Mouse (Mus musculus): ENCODE results near the gene Fscn1.

Fscn1 gene

DNA sequence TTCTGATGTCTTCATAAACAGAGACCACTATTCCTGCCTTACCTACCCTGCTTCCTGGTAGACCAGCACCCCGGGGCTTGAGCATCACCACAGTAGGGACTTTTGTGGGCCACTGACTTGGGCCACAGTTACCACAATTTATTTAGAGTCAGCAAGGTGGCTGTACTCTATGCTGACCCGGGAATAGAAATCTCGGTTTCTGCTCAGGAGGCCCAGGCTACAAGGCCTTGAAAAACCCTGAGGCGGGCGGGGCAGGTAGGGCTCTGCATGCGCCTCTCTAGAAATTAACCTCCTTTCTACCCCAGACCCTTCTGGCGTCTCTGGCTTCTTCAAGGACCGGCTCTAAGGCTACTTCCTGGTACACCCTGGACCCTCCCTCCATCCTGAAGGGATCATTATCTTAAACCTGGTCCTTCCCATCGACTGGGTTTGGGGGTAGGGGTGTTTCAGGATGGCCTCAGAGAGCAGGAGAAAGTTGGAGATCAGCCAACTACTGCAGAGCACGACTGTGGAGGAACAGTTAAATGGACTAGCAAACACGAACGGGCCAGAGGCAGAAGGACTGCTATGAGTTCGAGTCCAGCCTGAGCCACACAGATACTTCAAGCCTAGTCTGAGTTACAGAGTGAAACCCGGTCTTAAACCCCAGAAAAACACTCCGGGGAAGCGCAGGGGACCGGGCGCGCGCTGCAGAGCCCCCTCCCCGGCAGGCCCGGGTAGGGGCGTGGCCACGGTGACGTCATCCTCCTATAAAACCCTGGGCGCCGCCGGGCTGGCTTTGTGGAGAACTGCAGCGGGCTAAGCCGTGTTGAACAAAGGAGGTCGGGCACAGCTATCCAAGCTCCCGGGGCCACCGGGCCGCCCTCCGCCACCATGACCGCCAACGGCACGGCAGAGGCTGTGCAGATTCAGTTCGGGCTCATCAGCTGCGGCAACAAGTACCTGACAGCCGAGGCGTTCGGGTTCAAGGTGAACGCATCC, at the start of gene Fscn1:
TSS of gene Fscn1 (plus strand) at position 768 of the 981 bp plus-strand sequence.
- peak; percentile 84 to 90 for DNase-seq (ENCODE audit: low spot score in 2 of 2)

- no peak for DNase-seq (ENCODE audit: low spot score in 2 of 2)
These were observed 48.5 kb upstream of the Fscn1 start for GRCm38 (mm10) chr5:142911629-142912028.

DNA sequence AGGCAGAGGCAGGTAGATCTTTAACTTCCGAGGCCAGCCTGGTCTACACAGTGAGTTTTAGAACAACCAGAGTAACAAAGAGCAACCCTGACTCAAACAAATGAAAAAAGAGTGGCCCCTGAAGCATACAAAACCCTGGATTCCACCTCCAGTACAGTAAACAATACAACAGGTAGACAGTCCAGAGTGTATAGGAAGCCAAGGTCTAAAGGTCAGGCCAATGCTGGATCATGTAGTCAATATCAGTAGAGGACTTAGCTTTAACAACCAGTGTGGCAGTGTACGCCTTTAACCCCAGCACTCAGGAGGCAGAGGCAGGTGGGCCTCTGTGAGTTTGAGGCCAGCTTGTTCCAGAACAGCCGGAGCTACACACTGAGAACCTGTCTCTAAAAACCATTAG, 47.8 kb upstream of the Fscn1 start:
- no peak for DNase-seq (ENCODE audit: low spot score in 2 of 2)

GRCm38 (mm10) chr5:142912739-142913138, 47.4 kb upstream of the Fscn1 start:
- no peak for DNase-seq (ENCODE audit: low spot score in 2 of 2)

- no peak for DNase-seq (ENCODE audit: low spot score in 2 of 2)
These were observed 44.9 kb upstream of the Fscn1 start for GRCm38 (mm10) chr5:142915231-142915630.

GRCm38 (mm10) chr5:142916593-142916992, 43.5 kb upstream of the Fscn1 start:
- DNase-seq (ENCODE audit: low spot score in 2 of 2) = no peak

- no peak for DNase-seq (ENCODE audit: low spot score in 2 of 2)
These were observed 42.7 kb upstream of the Fscn1 start for GRCm38 (mm10) chr5:142917402-142917801.

DNA sequence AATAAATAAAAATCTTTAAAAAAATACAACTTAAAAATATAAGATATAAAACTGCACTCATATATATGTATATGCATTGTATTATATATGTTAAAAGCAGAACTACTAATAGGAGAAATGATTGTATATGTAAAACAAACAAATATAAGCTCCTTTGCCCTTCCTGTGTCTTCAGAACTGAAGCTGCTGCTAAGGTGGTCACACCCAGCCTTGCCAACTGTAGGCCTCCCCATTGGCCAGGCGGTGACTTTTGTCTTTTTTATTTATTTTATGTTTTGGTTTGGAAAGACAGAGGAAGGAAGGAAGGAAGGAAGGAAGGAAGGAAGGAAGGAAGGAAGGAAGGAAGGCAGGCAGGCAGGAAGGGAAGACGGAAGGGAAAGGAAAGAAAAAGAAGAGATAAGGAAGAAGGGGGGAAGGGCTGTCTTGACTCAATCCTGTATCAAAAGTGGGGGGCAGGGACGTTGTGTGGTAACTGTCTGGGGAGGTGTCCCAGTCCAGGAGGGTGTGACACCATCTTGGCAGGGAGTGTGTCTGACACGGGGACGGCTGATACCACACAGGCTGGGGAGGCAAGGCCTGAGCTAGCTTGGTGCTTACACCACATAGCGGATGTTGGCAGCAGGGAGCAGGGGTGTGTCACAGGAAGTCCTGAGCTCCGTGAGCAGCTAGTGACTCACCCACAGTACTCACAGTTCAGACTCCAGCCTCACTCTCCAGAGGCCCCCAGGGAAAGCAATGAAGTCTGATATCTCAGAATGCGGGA, 39.7 kb upstream of the Fscn1 start:
- peak; percentile 64 to 88 for DNase-seq (ENCODE audit: low spot score in 2 of 2)

GRCm38 (mm10) chr5:142921074-142921459, 39.1 kb upstream of the Fscn1 start:
- DNase-seq (ENCODE audit: low spot score in 2 of 2) = no peak

DNA sequence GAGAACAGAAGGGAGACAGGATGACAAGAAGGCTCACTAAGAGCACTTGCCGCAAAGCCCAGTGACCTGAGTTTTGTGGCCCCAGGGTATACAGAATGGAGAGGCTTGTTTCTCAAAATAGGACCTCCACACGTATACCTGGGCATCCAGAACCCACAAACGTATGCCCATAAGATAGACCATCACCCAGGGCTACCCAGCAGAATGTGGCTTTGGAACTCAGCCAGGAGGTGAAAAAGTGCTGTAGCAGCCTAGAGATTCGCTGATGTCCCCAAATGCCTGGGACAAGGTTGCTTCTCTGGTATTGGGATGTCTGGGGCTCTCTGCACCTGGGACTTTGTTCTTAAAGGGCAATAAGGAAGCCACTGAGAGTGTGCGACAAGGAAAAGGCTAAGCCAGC, 37.9 kb upstream of the Fscn1 start:
- no peak for DNase-seq (ENCODE audit: low spot score in 2 of 2)

- no peak for DNase-seq (ENCODE audit: low spot score in 2 of 2)
These were observed 36.4 kb upstream of the Fscn1 start for GRCm38 (mm10) chr5:142923781-142924180.

DNA sequence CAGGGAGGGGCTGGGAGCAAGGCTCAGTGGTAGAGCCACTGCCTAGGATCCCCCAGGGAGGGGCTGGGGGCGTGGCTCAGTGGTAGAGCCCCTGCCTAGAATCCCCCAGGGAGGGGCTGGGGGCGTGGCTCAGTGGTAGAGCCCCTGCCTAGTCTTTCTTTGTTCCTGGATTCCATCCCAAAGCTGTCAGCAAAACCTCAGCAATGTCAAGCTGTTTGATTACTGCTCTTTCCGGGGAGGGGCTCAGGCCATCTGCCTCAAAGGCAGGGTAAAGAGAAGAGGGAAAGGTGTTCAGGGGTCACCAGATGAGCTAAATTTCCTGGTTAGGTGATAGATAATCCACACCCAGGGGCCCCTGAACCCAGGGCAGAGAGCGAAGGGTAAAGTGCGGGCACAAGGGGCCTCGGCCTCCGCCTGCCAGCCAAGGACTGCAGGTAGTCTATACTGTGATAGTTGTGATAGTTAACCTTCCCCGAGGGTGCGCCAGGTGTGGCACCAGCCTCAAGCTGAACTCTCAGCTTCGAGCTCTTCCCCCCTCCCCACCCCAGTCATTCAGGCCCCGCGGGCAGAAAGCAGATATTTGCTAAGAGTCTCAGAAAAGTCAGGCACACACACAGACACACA, 35.7 kb upstream of the Fscn1 start:
- DNase-seq (ENCODE audit: low spot score in 2 of 2) = no peak

GRCm38 (mm10) chr5:142926204-142926939, 33.8 kb upstream of the Fscn1 start:
- no peak for DNase-seq (ENCODE audit: low spot score in 2 of 2)

GRCm38 (mm10) chr5:142926940-142927228, 33.3 kb upstream of the Fscn1 start:
- no peak for DNase-seq (ENCODE audit: low spot score in 2 of 2)

DNA sequence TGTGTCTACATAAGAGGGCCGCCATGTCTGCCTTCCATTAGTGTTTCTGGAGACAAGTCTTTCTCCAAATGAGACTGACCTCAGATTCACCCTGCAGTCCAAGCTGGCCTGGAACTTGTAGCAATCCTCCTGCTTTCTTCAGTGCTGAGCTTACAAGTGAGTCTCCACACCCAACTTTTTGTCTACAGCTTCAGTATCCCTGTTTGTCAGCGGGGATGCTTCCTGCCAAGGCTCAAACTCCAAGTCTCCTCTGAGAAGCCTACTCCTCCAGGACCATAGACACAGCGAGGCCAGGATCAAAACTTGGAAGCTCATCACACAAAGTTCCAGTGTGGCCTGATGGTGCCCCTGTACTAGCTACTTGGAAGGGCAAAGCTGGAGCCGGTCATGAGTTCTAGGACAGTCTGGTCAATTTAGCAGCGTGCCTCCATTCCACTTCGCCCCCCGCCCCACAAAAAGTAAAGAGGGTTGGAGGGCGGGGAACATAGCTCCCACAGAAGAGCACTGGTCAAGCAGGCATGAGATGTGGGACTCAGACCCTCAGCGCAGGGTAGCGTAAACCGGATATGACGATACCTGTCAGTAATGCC, 32.7 kb upstream of the Fscn1 start:
- no peak for DNase-seq (ENCODE audit: low spot score in 2 of 2)

- DNase-seq (ENCODE audit: low spot score in 2 of 2) = peak; percentile 67 to 83
These were observed 31.3 kb upstream of the Fscn1 start for GRCm38 (mm10) chr5:142928749-142929399.

DNA sequence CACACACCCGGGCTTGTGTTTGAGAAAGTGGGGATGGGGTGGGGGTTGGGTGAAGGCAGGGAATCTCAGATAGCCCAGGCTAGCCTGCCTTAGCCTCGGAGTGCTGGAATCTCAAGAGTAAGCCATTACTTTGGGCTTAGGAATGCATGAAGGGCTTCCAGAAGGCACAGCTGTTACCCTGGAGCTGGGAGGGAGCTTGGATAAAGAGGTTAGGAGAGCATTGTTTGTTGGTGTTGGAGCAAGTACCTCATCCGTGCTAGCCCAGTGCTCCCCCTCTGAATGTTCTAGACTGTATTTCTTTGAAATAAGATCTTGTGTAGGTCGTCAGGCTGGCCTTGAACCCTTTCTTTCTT, 30.8 kb upstream of the Fscn1 start:
- DNase-seq (ENCODE audit: low spot score in 2 of 2) = no peak

DNA sequence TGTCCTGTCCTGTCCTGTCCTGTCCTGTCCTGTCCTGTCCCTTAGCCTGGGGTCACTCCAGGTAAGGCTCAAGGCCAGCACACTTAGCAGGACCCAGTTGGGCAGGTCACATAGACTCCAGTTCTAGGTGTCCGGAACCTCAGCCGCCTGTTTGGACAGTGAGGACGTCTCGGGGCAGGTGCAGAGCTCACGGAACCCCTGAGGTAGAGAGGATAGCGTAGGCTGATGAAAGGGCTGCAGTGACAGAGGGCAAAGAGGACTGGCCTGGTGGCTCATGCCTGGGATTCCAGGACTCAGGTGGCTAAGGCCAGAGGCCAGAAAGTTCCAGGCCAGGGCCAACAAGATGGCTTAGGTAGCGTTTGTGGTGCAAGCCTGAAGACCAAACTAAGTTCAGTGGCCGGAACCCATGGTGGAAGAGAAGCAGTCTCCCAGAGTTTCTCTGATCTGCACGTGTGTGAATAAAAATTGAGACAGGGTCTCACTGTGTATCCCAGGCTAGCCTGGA, 28.9 kb upstream of the Fscn1 start:
- no peak for DNase-seq (ENCODE audit: low spot score in 2 of 2)

DNA sequence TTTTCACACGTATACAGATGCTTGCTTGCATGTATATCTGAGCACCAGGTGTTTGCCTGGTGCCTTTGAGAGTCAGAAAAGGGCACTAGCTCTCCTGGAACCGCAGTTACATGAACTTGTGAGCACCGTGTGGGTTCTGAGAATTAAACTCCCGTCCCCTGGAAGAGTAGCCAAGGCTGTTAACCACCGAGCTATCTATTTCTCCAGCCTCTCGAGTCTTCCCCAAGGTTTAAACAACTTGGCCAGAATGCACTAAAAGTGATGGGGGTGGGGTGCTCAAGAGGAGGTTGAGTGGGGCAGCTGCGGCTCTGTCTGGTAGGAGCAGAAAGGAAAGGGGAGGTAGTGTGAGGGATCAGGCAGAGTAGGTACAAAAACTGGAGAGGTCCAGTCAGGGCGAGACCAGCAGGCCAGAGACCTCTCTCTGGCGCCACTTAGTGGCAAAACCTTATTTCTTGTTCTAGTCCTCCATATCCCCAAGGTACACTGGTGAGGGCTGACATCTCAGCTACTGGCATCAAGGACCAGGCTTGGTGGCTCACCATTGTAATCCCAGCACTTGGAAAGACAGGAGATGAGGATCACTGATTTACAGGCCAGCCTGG, 28.0 kb upstream of the Fscn1 start:
- peak; percentile 62 to 71 for DNase-seq (ENCODE audit: low spot score in 2 of 2)

- no peak for DNase-seq (ENCODE audit: low spot score in 2 of 2)
These were observed 27.4 kb upstream of the Fscn1 start for GRCm38 (mm10) chr5:142932731-142933130.
